Mouse (Mus musculus) lung, postnatal 25 days (tissue): ENCODE results near the gene Grin1.

ENCODE experiments used
- DNase-seq: peaks from one replicate; pipeline ENCODE4 v3.0.0; 2022; ENCODE audit warnings: low spot score

The Grin1 gene

GRCm38 (mm10) chr2:25318119-25318966, 644 bp downstream of the Grin1 start:
- DNase-seq = no peak

GRCm38 (mm10) chr2:25311491-25311891, 7.5 kb downstream of the Grin1 start:
- DNase-seq = no peak

- no peak for DNase-seq
Measured at GRCm38 (mm10) chr2:25310969-25311368, 8.0 kb downstream of the Grin1 start.

GRCm38 (mm10) chr2:25310180-25310579, 8.8 kb downstream of the Grin1 start:
- DNase-seq = no peak

- no peak for DNase-seq
Measured at GRCm38 (mm10) chr2:25305587-25306359, 13.2 kb downstream of the Grin1 start.

- DNase-seq = no peak
Measured at GRCm38 (mm10) chr2:25304657-25305541, 14.1 kb downstream of the Grin1 start.

- DNase-seq = no peak
Measured at GRCm38 (mm10) chr2:25303931-25304656, 14.9 kb downstream of the Grin1 start.

GRCm38 (mm10) chr2:25303452-25303851, 15.5 kb downstream of the Grin1 start:
- DNase-seq = no peak

- DNase-seq = no peak
Measured at GRCm38 (mm10) chr2:25298046-25298445, 20.9 kb downstream of the Grin1 start.

- no peak for DNase-seq
Measured at GRCm38 (mm10) chr2:25297093-25297492, 21.9 kb downstream of the Grin1 start.

- DNase-seq = no peak
Measured at GRCm38 (mm10) chr2:25293706-25294105, 25.3 kb downstream of the Grin1 start.

- DNase-seq = peak; percentile 73
Measured at GRCm38 (mm10) chr2:25292856-25293255, 26.1 kb downstream of the Grin1 start.

- no peak for DNase-seq
Measured at GRCm38 (mm10) chr2:25292054-25292544, 26.9 kb downstream of the Grin1 start.

- no peak for DNase-seq
Measured at GRCm38 (mm10) chr2:25291184-25292053, 27.6 kb downstream of the Grin1 start.

- no peak for DNase-seq
Measured at GRCm38 (mm10) chr2:25290816-25291130, 28.2 kb downstream of the Grin1 start.

- DNase-seq = no peak
Measured at GRCm38 (mm10) chr2:25290101-25290815, 28.7 kb downstream of the Grin1 start.

GRCm38 (mm10) chr2:25289651-25290050, 29.3 kb downstream of the Grin1 start, which contains the start of gene Lrrc26:
Gene Lrrc26, plus strand, starts transcription at chr2:25289915.
- peak; percentile 64 for DNase-seq

- DNase-seq = no peak
Measured at GRCm38 (mm10) chr2:25288734-25289345, 30.1 kb downstream of the Grin1 start.

- DNase-seq = no peak
Measured at GRCm38 (mm10) chr2:25287927-25288649, 30.9 kb downstream of the Grin1 start, which contains the start of gene Tmem210. Gene Tmem210, plus strand, starts transcription at chr2:25288145.
